Mouse (Mus musculus) G1E (cell line): ENCODE measurements around the gene Ccdc85a.

Source experiments
- CTCF ChIP-seq: IDR thresholded peaks from 2 replicates; pipeline ENCODE4 v1.5.1; 2012; ENCODE audit warnings: low read depth, low read length, inconsistent platforms, mixed read lengths
- GATA1 ChIP-seq: IDR thresholded peaks from 2 replicates; pipeline ENCODE4 v1.6.1; 2012; ENCODE audit warnings: borderline replicate concordance, low read length, inconsistent platforms, mixed read lengths
- GATA2 ChIP-seq: IDR thresholded peaks from 2 replicates; pipeline ENCODE4 v1.6.1; 2012; ENCODE audit warnings: low read depth, low read length, inconsistent platforms, borderline replicate concordance
- POLR2AphosphoS5 ChIP-seq: IDR thresholded peaks from 2 replicates; pipeline ENCODE4 v1.6.1; 2012; ENCODE audit warnings: low read depth, low read length, inconsistent platforms; ENCODE audit not compliant: insufficient replicate concordance
- TAL1 ChIP-seq: conservative IDR thresholded peaks from 2 replicates; pipeline ENCODE4 v1.6.1; 2012; ENCODE audit warnings: low read depth, low read length, inconsistent platforms, mixed read lengths

DNA sequence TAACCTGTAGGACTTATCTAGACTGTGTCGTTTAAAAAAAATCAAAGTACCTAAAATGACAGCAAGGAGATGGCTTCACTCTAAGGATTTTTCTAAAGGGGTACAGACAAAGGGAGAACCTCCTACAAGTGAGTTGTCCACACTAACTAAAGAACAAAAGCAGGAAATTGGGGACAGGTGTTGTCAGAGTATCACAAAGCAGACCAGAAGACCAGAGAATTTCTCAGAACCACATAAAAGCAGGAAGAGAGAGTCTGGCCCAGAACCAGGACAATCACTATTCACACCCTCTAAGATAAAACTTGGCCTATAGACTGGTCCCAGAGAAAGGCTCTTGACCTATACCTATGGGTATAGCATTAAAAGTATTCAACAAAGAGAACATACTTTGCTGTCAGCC is 92.8 kb downstream of the Ccdc85a start:
- TF ChIP-seq POLR2AphosphoS5 (no peak), GATA1 (no peak), CTCF (no peak), GATA2 (no peak), TAL1 (no peak)
